Mouse (Mus musculus): ENCODE results near the gene Ywhab. TPM values are rescaled to one million over a fixed set of nuclear protein-coding genes. Genes with fewer than 3 reads are reported as not detected.

Gene Ywhab
- polyA plus RNA-seq, 1 experiment from 2014 or later, result 288 TPM

GRCm38 (mm10) chr2:163992871-163993270 is 1.9 kb upstream of the Ywhab start:
- WGBS, result 96% methylated on average over 2 of the region's 2 CpGs
- H3K4me3 ChIP-seq (replicated peaks), result no peak overlapping the region
- H3K36me3 ChIP-seq, result no peaks in the 10 kb centered on the region
- H3K9me3 ChIP-seq, result no peaks in the 10 kb centered on the region
- no peaks in the 10 kb centered on the region for H3K27me3 ChIP-seq (replicated peaks)
- ATAC-seq (ENCODE audit: insufficient read depth, low FRiP score, low read depth), result no peak
- no peak overlapping the region for H3K4me2 ChIP-seq
- H3K4me1 ChIP-seq, result peaks cover 9% of the 10 kb centered on the region; the same call in 1 of the 2 replicates
- H3K27ac ChIP-seq, result no peak overlapping the region
- no peak overlapping the region for H3K9ac ChIP-seq

- Histone ChIP-seq H3K4me1 (peaks cover 11% of the 10 kb centered on the region; the same call in 1 of the 2 replicates), H3K9ac (peak overlapping the region; percentile 87), H3K27me3 (replicated peaks) (no peaks in the 10 kb centered on the region), H3K36me3 (no peaks in the 10 kb centered on the region), H3K4me3 (replicated peaks) (peak overlapping the region; percentile 93), H3K27ac (peak overlapping the region; percentile 97), H3K9me3 (no peaks in the 10 kb centered on the region), H3K4me2 (peak overlapping the region; percentile 62)
- under 1% methylated on average over 59 of the region's 79 CpGs for WGBS
- peak; percentile 100 for ATAC-seq (ENCODE audit: insufficient read depth, low FRiP score, low read depth)
Measured at GRCm38 (mm10) chr2:163994977-163995862, 460 bp downstream of the Ywhab start.

DNA sequence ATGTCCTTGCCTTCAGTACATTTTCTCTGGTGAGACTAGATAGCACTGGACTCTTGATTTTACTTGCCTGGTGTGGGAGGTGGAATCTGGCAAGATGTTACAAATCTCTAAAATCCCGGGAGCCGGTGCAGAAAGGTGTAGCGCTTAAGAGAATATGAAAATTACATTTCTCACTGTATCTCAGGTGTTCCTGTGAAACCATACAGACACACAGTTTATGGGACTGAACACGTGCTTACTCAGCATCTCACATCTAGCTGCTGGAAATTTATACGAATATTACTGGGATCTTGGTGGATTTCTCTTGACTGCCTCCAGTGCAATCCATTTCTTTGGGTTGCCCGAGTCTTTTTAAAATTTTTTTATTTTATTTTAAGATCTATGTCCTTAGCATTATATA is 1.5 kb downstream of the Ywhab start:
- no peak overlapping the region for H3K9ac ChIP-seq
- peaks cover 13% of the 10 kb centered on the region; the same call in 1 of the 2 replicates for H3K4me1 ChIP-seq
- no peak for ATAC-seq (ENCODE audit: insufficient read depth, low FRiP score, low read depth)
- WGBS, result 64% methylated on average over 6 of the region's 6 CpGs
- H3K36me3 ChIP-seq, result no peaks in the 10 kb centered on the region
- H3K9me3 ChIP-seq, result no peaks in the 10 kb centered on the region
- peak overlapping the region; percentile 93 for H3K4me3 ChIP-seq (replicated peaks)
- H3K27me3 ChIP-seq (replicated peaks), result no peaks in the 10 kb centered on the region
- no peak overlapping the region for H3K27ac ChIP-seq
- peak overlapping the region; percentile 62 for H3K4me2 ChIP-seq

GRCm38 (mm10) chr2:163996899-163997298 is 2.1 kb downstream of the Ywhab start:
- Histone ChIP-seq H3K4me2 (peak overlapping the region; percentile 62; the same call in 1 of the 2 replicates), H3K9me3 (no peaks in the 10 kb centered on the region), H3K4me3 (replicated peaks) (no peak overlapping the region), H3K27ac (no peak overlapping the region), H3K4me1 (peaks cover 13% of the 10 kb centered on the region; the same call in 1 of the 2 replicates), H3K9ac (no peak overlapping the region), H3K27me3 (replicated peaks) (no peaks in the 10 kb centered on the region), H3K36me3 (no peaks in the 10 kb centered on the region)
- ATAC-seq (ENCODE audit: insufficient read depth, low FRiP score, low read depth), result no peak
- WGBS, result 57% methylated on average over 5 of the region's 5 CpGs

GRCm38 (mm10) chr2:163998981-163999380 is 4.2 kb downstream of the Ywhab start:
- no peak overlapping the region for H3K4me2 ChIP-seq
- H3K27me3 ChIP-seq (replicated peaks), result no peaks in the 10 kb centered on the region
- H3K36me3 ChIP-seq, result no peaks in the 10 kb centered on the region
- no peak overlapping the region for H3K9ac ChIP-seq
- no peak overlapping the region for H3K4me3 ChIP-seq (replicated peaks)
- no peak for ATAC-seq (ENCODE audit: insufficient read depth, low FRiP score, low read depth)
- H3K4me1 ChIP-seq, result peaks cover 15% of the 10 kb centered on the region; the same call in 1 of the 2 replicates
- WGBS, result 87% methylated on average over 6 of the region's 6 CpGs
- H3K9me3 ChIP-seq, result no peaks in the 10 kb centered on the region
- no peak overlapping the region for H3K27ac ChIP-seq

- Histone ChIP-seq H3K27me3 (replicated peaks) (no peaks in the 10 kb centered on the region), H3K9ac (no peak overlapping the region), H3K4me1 (peaks cover 17% of the 10 kb centered on the region; the same call in 1 of the 2 replicates)
Measured at GRCm38 (mm10) chr2:164002637-164003036, 7.9 kb downstream of the Ywhab start.

GRCm38 (mm10) chr2:164004503-164004902 is 9.7 kb downstream of the Ywhab start:
- no peak overlapping the region for H3K27ac ChIP-seq
- no peak for ATAC-seq (ENCODE audit: insufficient read depth, low FRiP score, low read depth)
- no peaks in the 10 kb centered on the region for H3K36me3 ChIP-seq
- 78% methylated on average over 5 of the region's 5 CpGs for WGBS
- H3K4me2 ChIP-seq, result no peak overlapping the region
- H3K4me1 ChIP-seq, result peaks cover 17% of the 10 kb centered on the region; the same call in 1 of the 2 replicates
- H3K27me3 ChIP-seq (replicated peaks), result no peaks in the 10 kb centered on the region
- no peak overlapping the region for H3K4me3 ChIP-seq (replicated peaks)
- no peak overlapping the region for H3K9ac ChIP-seq
- no peaks in the 10 kb centered on the region for H3K9me3 ChIP-seq

More at GRCm38 (mm10) chr2:164002637-164003036, 7.9 kb downstream of the Ywhab start:
- WGBS, result 92% methylated on average over 3 of the region's 3 CpGs
- no peak for ATAC-seq (ENCODE audit: insufficient read depth, low FRiP score, low read depth)
- no peaks in the 10 kb centered on the region for H3K36me3 ChIP-seq
- H3K4me3 ChIP-seq (replicated peaks), result no peak overlapping the region
- H3K27ac ChIP-seq, result no peak overlapping the region
- H3K4me2 ChIP-seq, result no peak overlapping the region
- no peaks in the 10 kb centered on the region for H3K9me3 ChIP-seq

GRCm38 (mm10) chr2:164006932-164007331 is 12.2 kb downstream of the Ywhab start:
- no peaks in the 10 kb centered on the region for H3K9me3 ChIP-seq
- peaks cover 17% of the 10 kb centered on the region; the same call in 1 of the 2 replicates for H3K4me1 ChIP-seq
- ATAC-seq (ENCODE audit: insufficient read depth, low FRiP score, low read depth), result no peak
- no peak overlapping the region for H3K4me2 ChIP-seq
- H3K4me3 ChIP-seq (replicated peaks), result no peak overlapping the region
- H3K36me3 ChIP-seq, result 0 out of 2 replicates have a peak, but pooled peaks cover 1% of the 10 kb centered on the region
- no peak overlapping the region for H3K27ac ChIP-seq
- 58% methylated on average over 10 of the region's 10 CpGs for WGBS
- H3K27me3 ChIP-seq (replicated peaks), result no peaks in the 10 kb centered on the region
- no peak overlapping the region for H3K9ac ChIP-seq

GRCm38 (mm10) chr2:164007547-164007946 is 12.8 kb downstream of the Ywhab start:
- ATAC-seq (ENCODE audit: insufficient read depth, low FRiP score, low read depth), result no peak
- H3K4me3 ChIP-seq (replicated peaks), result no peak overlapping the region
- peaks cover 17% of the 10 kb centered on the region; the same call in 1 of the 2 replicates for H3K4me1 ChIP-seq
- H3K4me2 ChIP-seq, result no peak overlapping the region
- no peaks in the 10 kb centered on the region for H3K27me3 ChIP-seq (replicated peaks)
- H3K27ac ChIP-seq, result no peak overlapping the region
- H3K9ac ChIP-seq, result no peak overlapping the region
- 82% methylated on average over 8 of the region's 8 CpGs for WGBS
- H3K9me3 ChIP-seq, result no peaks in the 10 kb centered on the region
- H3K36me3 ChIP-seq, result 0 out of 2 replicates have a peak, but pooled peaks cover 6% of the 10 kb centered on the region

DNA sequence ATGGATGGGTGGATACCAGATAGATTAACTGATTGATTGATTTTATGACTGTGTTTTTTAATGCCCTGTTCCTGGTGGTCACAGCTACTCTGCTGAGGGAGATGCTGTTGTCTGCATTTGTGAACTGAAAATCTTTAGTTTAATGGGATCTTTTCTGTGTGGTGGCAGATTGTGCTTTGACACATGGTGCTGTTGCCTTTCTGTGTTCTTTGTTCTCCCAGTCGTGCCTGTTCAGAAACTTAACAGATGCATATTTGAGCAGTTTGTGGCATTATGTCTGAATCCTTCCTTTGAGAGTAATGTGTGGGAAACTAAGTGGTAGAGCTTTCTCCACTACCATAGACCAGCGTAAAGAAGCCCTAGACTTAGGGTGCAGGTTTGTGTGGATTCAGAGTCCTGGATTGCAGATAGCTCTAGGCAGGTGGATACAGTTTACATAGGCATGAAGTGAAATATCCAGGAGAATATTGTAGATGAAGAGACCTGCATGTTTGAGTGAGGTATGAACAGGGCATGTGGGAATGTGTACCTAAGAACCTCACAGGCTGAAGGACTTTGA is 13.3 kb downstream of the Ywhab start:
- 71% methylated on average over 2 of the region's 2 CpGs for WGBS
- H3K27me3 ChIP-seq (replicated peaks), result no peaks in the 10 kb centered on the region
- H3K36me3 ChIP-seq, result 0 out of 2 replicates have a peak, but pooled peaks cover 6% of the 10 kb centered on the region
- H3K27ac ChIP-seq, result no peak overlapping the region
- no peak for ATAC-seq (ENCODE audit: insufficient read depth, low FRiP score, low read depth)
- H3K4me3 ChIP-seq (replicated peaks), result no peak overlapping the region
- no peak overlapping the region for H3K9ac ChIP-seq
- peaks cover 17% of the 10 kb centered on the region; the same call in 1 of the 2 replicates for H3K4me1 ChIP-seq
- H3K9me3 ChIP-seq, result no peaks in the 10 kb centered on the region
- H3K4me2 ChIP-seq, result no peak overlapping the region

DNA sequence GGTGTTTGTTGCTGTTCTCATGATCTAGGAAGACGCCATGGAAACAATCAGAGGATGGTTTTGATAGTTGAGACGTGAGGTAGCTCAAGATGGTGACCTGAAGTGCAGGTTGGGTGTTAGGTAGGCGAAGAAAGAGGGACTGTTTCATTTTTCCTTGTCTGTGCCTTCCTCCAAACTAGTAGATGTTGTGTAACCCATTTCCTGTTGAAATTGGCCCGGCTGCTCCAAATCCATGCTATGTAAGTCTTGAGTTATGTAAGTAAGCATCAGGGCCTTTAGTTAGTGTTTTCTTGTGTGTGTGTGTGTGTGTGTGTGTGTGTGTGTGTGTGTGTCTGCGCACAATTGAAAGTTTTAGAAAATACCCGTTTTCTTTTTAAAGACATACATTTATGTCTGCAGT is 14.5 kb downstream of the Ywhab start:
- no peak for ATAC-seq (ENCODE audit: insufficient read depth, low FRiP score, low read depth)
- WGBS, result 83% methylated on average over 6 of the region's 6 CpGs
- peaks cover 12% of the 10 kb centered on the region; the same call in 1 of the 2 replicates for H3K36me3 ChIP-seq
- no peak overlapping the region for H3K27ac ChIP-seq
- H3K4me3 ChIP-seq (replicated peaks), result no peak overlapping the region
- no peaks in the 10 kb centered on the region for H3K27me3 ChIP-seq (replicated peaks)
- no peak overlapping the region for H3K4me2 ChIP-seq
- H3K9ac ChIP-seq, result no peak overlapping the region
- H3K4me1 ChIP-seq, result peaks cover 12% of the 10 kb centered on the region; the same call in 1 of the 2 replicates
- H3K9me3 ChIP-seq, result no peaks in the 10 kb centered on the region

GRCm38 (mm10) chr2:164010496-164010895 is 15.7 kb downstream of the Ywhab start:
- no peaks in the 10 kb centered on the region for H3K9me3 ChIP-seq
- H3K27ac ChIP-seq, result no peak overlapping the region
- H3K4me3 ChIP-seq (replicated peaks), result no peak overlapping the region
- H3K36me3 ChIP-seq, result peaks cover 25% of the 10 kb centered on the region
- 74% methylated on average over 5 of the region's 5 CpGs for WGBS
- no peak overlapping the region for H3K9ac ChIP-seq
- H3K4me2 ChIP-seq, result no peak overlapping the region
- H3K4me1 ChIP-seq, result peaks cover 8% of the 10 kb centered on the region; the same call in 1 of the 2 replicates
- no peaks in the 10 kb centered on the region for H3K27me3 ChIP-seq (replicated peaks)
- no peak for ATAC-seq (ENCODE audit: insufficient read depth, low FRiP score, low read depth)

Measured in stomach, embryonic 15.5 days (tissue).